Mouse (Mus musculus) E14TG2a.4 (cell line): Measurements from ENCODE around the gene Wdfy3.

ENCODE experiments used
- CTCF ChIP-seq: conservative IDR thresholded peaks from 2 replicates; pipeline ENCODE4 v1.5.1; 2014; ENCODE audit warnings: low read length
- NANOG ChIP-seq: IDR thresholded peaks from 2 replicates; pipeline ENCODE4 v1.6.1; 2014; ENCODE audit warnings: borderline replicate concordance, low read length, mixed read lengths

- TF ChIP-seq CTCF (no peak), NANOG (no peak)
Measured at GRCm38 (mm10) chr5:101951918-101952317, 117.8 kb downstream of the Wdfy3 start.
